Mouse (Mus musculus) C2C12 (cell line): ENCODE data around the gene Dclre1a.
"Not testable (repeated sequence)": the region's sequence is repeated elsewhere in the genome, so short reads cannot be mapped to it uniquely, and the experiment has no call there.

Experiments
- CEBPB ChIP-seq: IDR thresholded peaks from one replicate; pipeline ENCODE4 v1.6.1; 2011; ENCODE audit warnings: low read depth, mild to moderate bottlenecking, control low read depth, moderate library complexity
- CTCF ChIP-seq: IDR thresholded peaks from one replicate; pipeline ENCODE4 v1.5.1; 2011; ENCODE audit not compliant: control insufficient read depth, insufficient read depth, insufficient read length
- MYOG ChIP-seq: IDR thresholded peaks from one replicate; pipeline ENCODE4 v1.6.1; 2011; ENCODE audit not compliant: control insufficient read depth, insufficient read length; ENCODE audit errors: extremely low read depth
- USF1 ChIP-seq: IDR thresholded peaks from one replicate; pipeline ENCODE4 v1.6.1; 2011; ENCODE audit warnings: low read depth, mild to moderate bottlenecking, control low read depth, moderate library complexity

- not testable (repeated sequence) for TF ChIP-seq CTCF, CEBPB, MYOG, USF1
Observed at GRCm38 (mm10) chr19:56494157-56494556, 53.9 kb downstream of the Dclre1a start.
